Mouse (Mus musculus) G1E (cell line): ENCODE results near the gene Tbxa2r.

Source experiments
- CTCF ChIP-seq: IDR thresholded peaks from 2 replicates; pipeline ENCODE4 v1.5.1; 2012; ENCODE audit warnings: low read depth, low read length, inconsistent platforms, mixed read lengths
- GATA1 ChIP-seq: IDR thresholded peaks from 2 replicates; pipeline ENCODE4 v1.6.1; 2012; ENCODE audit warnings: borderline replicate concordance, low read length, inconsistent platforms, mixed read lengths
- GATA2 ChIP-seq: IDR thresholded peaks from 2 replicates; pipeline ENCODE4 v1.6.1; 2012; ENCODE audit warnings: low read depth, low read length, inconsistent platforms, borderline replicate concordance
- POLR2AphosphoS5 ChIP-seq: IDR thresholded peaks from 2 replicates; pipeline ENCODE4 v1.6.1; 2012; ENCODE audit warnings: low read depth, low read length, inconsistent platforms; ENCODE audit not compliant: insufficient replicate concordance

DNA sequence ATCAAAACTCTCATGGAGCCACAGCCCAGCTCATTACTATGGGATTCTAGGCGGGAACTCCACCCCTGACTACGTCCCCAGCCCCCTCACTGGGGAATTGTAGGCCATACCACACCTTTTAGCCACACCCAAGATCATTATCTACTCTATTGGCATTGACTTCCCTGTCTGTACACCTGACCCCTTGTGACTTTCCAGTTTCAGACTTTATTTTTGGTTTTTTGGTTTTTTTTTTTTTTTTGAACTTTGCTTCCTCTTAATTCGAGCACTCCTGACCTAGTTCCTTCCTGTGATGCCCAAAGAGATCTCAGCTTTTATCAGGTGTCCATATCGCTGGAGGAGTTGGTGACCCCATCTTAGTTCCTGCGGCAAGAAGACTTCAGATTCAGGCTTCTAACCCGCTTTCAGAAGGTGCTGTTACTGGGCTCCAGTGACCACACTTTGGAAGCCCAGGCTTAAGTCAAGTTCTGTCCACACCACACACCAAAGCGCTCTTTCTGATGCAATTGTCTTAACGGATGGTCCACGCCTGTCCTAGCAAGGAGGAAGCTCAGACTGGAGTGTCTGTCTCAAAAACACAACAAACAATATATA lies 36.9 kb upstream of the Tbxa2r start, which contains the start of gene Tjp3:
- TF ChIP-seq CTCF (no peak), GATA2 (no peak), GATA1 (no peak), POLR2AphosphoS5 (no peak)
